Mouse (Mus musculus) hematopoietic stem cell, adult 5-6 weeks (primary cell): Measurements from ENCODE around the gene Ybx3. TPM values are rescaled to one million over a fixed set of nuclear protein-coding genes. Genes with fewer than 3 reads are reported as not detected.

Experiments used
- ATAC-seq, 2 experiments: fragments of 125-278 bp in 1 of 2; replicated peaks in 1 of 2; 2 replicates each; pipeline ENCODE4 v1.8.0; 2016 to 2017; ENCODE audit warnings: inconsistent platforms in 2 of 2, mild to moderate bottlenecking in 2 of 2, moderate number of reproducible peaks in 2 of 2, low read depth in 1 of 2, moderate TSS enrichment in 1 of 2; ENCODE audit not compliant: low FRiP score in 2 of 2, poor library complexity in 2 of 2, severe bottlenecking in 2 of 2, insufficient read depth in 1 of 2, low TSS enrichment in 1 of 2
- total RNA-seq: library from RNA; stranded (forward); fragments of 172-1452, 232-1000 nt; gene quantifications from 2 replicates; pipeline ENCODE4 v1.2.3, GENCODE M21; 2017

The Ybx3 gene
- total RNA-seq, 1 experiment from 2014 or later = 379 TPM

DNA sequence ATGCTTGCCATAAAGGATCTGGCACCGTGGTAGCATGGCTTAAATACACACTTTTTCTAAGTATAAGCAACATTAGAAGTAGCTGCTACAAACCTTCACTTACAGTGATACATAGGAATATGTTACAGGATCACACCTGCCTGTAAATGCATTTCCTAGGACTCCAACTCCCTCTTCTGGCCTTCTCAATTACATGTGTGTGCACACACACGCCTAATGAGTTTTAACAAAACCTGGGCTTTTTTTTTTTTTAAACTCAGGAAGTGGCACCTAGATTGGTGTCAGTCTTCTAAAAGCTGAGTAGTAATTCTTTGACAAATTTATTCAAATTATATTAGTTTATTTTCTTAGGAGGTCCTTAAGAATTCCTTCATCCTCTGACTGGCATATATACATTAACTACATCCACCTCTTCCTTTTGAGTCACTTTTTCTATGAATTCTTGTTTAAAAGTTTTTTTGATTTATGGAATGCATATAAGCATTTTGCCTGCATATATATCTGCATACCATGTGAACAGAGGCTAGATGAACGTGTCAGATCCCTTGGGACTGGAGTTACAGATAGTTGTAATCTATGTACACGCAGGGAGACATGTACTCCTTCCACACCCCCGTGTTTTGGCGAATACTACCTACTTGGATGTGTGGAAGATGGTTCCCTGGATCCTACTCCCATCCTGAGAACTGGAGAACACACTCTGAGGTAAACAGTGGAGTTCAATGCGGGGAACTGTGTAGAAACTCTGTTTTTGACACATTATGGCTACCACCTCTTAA, 25.1 kb downstream of the Ybx3 start:
- ATAC-seq = no peak

DNA sequence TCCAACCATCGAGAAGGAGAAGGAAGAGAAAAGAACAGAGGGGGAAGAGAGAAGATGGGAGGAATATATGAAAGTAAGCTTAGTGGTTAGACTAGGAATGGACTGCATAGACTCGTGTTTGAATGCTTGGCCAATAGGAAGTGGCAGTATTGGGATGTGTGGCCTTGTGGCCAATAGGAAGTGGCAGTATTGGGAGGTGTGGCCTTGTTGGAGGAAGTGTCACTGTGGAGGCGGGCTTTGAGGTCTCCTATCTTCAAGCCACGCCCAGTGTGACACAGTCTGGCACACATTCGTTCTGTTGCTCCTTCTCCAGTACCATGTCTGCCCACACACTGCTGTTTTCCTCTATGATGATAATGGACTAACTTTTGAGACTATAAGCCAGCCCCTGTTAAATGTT, 27.6 kb downstream of the Ybx3 start:
- ATAC-seq = peak; percentile 22 to 23; a peak in 1 of 4 replicates

DNA sequence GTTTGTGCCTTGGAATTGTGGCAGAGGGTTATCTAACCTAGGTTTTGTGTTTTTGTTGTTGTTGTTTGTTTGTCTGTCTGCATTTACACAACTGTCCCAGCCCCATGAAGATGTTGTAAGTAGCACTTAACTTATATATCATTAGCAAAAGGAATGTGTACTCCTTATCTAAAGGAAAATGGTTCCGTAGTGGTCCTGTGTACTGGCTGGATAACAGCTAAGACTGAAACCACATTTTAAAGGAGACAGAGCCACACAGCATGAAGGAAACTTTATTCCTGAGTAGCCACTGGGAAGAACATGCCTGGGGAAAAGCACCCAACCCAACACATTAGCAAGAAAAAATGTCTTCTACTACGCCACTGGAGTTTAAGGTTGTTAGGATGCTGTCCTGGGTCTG, 28.7 kb downstream of the Ybx3 start:
- no peak for ATAC-seq

DNA sequence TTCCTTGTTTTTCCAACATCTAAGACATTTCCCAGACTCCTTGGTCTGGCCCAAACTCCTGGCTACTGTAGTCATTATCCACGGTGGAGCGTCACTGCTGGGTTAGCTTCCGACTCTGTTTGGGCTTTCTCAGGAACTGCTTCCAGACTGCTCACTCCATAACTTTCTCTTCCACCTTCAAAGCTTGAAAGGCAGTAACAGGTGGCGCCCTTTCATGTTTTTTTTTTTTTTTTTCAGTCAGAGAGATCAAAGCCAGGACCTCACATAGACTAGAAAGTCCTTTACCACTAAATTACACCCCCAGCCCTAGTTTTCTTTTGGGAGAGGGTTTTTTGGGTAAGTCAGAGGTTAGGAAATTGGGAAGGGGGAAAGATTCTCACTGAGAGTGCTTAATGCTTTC, 33.4 kb downstream of the Ybx3 start:
- no peak for ATAC-seq

DNA sequence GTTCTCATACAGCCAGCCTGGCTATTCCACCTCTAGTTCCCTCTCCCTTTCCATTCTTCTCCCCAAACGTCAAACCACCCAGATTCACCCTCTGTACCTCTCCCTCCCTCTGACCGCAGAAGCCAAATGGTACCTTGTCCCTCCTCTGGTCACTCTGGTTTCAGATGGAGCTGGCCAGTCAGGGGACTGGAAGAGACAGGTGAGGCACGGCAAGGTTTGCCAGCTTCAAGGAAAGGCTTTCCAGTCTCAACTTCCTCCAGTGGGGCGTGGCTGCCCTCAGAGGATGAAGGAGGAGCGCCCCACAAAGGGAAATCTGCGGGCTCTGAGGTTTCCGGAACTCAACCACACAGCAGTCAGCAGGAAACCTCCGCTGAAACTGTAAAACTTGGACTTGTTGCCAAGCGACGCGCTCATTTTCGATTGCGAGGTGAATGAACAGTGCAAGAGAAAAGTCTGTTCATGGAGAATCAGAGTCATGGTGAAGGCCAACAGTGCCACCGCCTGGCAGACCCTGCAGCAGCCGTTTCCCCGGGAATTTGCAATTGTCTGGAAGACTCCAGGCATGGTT, 34.8 kb downstream of the Ybx3 start, which contains the start of gene Styk1:
Styk1 (minus strand) TSS at position 246 of the 568 bp plus-strand sequence.
- peak; percentile 96 to 98 for ATAC-seq

DNA sequence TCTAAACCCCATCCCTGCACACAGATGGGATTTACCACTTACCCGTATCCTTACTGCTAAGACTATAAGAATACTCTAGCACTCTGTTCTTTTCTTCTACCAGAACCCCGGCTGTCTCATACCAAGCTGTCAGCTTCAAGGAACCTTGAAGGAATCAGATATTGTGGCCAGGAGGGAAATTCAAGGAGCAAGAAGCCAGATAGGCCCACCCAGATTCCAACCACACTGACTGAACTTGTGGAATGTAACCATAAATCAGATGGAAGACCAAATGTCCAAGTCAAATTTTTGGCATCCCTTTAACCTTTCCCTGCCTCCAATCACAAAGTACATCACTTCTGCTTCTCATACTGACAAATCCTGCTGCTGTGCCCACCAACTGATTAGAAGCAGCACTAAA, 41.2 kb downstream of the Ybx3 start:
- ATAC-seq = no peak

DNA sequence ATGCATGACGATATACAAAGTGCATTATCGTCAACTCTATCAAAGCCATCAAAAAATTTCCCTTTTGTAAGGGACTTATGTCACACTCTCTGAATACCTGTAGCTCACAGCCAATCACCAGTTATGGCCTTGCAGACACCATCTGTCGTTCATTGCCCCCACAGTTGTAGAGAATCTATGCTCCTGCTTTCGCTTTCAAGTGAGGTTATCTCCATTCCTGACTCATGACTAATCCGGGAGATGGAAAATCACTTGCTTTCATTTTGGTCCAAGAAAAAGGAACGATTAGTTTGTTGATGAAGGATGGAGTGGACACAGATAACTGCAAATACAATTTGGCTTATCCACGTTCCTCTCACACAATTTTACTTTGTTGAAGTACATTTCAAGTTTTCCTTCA, 43.9 kb downstream of the Ybx3 start:
- no peak for ATAC-seq

DNA sequence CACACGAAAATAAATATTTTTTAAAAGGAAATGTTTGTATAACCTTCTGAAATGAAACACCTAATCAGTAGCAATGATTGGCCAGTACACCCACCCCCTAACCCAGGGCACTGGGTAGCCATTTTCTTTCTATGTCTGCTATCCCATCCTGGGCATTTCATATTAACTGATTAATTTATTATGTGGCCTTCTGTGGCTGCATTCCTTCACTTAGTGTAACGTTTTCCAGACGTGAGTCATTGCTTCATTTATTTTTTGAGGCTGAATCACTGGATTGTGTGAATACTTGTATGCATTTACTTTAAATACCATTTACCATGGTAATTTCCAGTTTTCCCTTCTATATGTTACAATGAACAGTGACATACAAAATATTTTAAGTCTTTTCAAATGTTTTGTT, 48.2 kb downstream of the Ybx3 start:
- no peak for ATAC-seq

DNA sequence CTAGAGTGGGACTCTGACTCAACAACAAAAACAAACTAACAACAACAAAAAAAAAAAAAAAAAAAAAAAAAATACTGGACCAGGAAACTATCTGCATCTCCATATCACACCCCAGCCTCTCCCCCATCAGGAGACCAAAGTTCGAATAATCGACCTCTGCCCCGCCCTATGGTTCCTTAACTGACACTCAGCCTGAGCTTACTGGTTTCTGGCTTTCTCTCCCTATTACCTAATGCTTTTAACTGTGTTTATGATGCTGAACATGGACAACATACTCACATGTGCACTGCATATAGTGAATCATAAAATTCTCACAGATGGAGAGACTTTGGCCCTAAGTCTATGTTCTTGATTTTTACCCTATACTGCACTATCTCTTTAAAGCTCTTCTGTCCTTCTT, 49.0 kb downstream of the Ybx3 start:
- peak in 1 of 2 experiments; percentile 37; a peak in 1 of 4 replicates for ATAC-seq

DNA sequence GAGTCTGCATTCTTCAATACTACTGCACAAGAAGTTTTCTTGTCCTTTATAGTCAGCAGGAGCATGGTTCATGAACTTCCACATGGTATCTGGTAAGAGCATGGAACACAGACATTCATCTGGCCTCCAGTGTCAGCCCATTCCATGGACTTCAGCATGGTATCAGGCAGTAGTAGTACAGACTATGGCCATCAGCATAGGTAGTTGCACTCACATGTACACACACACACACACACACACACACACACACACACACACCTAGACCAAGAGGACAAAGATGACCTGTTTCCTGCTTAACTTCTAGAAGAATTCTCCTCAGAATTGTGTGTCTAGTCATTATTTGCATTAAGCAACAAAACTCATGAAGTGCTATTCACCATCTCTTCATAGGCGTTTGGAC, 49.5 kb downstream of the Ybx3 start:
- ATAC-seq = no peak

DNA sequence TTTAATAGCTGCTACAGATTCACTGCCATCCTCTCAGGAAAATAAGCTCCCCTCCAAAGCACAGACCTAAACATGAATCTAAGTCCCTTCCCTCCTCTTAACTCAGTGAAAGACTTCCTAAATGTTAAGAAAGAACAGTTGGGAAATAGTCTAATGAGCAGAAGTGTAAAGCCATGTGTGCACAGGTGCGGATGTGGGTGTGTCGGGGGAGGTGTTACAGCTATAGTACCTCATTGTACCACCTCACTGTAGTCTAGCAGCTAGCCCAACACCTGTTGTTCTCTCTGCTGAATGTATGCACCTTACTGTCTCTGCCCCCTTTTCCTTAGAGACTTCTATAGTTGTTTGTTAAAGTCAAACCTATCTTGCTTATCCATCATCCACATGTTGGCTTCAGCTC, 61.2 kb downstream of the Ybx3 start:
- ATAC-seq = no peak

DNA sequence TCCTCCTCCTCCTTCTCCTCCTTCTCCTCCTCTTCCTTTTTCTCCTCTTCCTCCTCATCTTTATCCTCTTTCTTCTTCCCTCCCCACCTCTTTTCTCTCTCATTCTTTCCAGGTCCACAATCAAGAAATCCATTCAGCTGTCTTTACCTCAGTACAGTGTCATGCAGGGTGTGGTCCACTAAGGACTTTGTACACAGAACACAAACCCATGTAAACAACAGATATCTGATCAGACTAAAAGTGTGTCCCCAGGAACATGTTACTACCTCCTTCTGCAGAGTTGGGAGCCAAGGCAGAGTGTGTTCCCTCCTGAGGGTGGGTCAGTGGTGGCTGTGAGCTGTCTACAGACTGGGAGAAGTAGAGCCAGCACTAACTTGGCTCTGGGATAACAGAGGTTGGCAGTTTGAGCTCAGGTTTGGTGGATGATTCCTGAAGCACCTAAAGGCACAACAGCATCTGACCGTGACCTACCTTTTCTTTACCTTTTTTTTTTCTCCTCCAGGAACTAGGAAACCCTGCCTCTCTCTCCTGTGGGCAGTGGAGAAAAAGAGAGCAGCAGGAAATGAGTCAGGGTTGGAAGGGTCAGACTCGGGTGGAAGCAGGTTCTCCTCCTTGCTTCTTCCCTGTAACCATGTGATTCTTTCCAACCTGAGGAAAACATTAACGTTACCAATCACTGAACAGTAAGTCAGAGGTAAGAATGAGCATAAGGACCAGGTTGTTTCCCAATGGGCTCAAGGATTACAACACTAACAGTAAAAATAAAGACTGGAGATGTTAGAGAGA, 66.2 kb downstream of the Ybx3 start:
- ATAC-seq = no peak

DNA sequence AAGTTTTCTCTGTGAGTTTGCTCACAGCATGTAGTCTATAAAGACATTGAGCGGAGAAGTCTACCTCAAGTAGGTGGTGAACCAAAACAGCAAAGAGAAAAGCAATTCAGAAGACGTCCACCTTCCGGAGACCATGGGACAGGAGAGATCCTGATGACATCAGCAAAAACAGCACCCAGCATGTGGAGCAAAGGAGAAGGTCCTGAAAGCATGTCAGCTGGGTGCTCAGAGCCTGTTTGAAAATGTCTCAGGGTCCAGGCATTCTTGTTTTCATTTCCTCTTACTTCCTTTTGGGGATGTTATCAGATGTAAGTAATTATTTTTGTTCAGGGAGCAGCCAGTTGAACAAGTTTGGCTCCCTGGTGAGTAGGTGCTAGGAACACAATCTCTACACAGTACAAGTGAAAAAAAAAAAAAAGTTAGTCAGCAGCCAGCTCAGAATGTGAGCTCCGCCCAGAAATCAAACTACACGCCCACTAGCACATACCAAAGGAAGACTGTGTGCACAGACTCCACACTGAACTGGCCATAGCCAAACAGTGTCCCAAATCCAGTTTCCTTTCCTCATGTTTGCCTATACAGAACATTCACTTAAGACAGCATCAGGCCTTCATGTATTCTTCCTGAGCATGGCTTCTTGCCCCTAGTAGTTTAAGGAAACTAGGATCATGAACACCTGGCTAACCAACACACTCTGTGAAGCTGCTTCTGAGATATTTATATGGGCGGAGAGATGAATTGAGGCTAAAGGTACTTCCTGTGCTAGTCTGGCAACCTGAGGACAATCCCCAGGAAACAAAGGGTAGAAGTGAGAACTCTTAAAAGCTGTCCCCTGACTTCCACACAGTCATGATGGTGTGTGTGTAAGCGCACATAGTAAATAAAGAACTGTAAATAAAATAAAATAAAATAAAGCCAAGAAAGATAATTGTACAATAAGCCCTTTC, 71.8 kb downstream of the Ybx3 start:
- no peak for ATAC-seq

Other genes with a start within 250 kb of the Ybx3 start
- 3.6 and 9.0 TPM in 2 replicates for gene Klra2, start 141.1 kb downstream of the Ybx3 start, total RNA-seq
- gene Magohb, start 95.2 kb downstream of the Ybx3 start, total RNA-seq = 23.7 and 47.0 TPM in 2 replicates
- gene Styk1, start 34.9 kb downstream of the Ybx3 start, total RNA-seq = 1.1 TPM in 1 of 2 replicates, not detected in the other
- gene 5430401F13Rik, start 97.9 kb upstream of the Ybx3 start, total RNA-seq = not detected in 2 replicates
- gene Gm6619, start 97.9 kb upstream of the Ybx3 start, total RNA-seq = not detected in 2 replicates
- not detected in 2 replicates for gene Tas2r130, start 242.4 kb upstream of the Ybx3 start, total RNA-seq